Comparison of ENCODE assay signal across 31 mouse cellular contexts in the genomic region with DNA sequence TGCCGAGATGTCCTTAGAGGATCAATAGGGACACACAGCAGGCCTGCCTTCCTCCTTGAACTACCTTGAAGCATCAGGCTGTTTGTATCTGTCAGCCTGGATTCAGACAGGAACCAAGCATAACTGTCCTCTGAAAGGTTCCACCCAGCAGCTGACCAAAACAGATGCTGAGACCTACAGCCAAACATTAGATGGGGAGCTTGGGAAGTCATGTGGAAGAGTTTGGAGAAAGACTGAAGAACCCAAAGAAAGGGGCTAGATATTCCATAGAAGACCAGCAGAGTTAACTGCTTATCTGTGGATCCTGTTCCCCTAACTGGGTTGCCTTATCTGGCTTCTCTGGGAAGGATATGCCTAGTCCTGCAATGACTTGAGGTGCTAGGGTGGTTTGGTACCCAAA.
"Had no signal": no experiment of that assay in that cellular context is flagged by ENCODE, and none has a peak within 500 bp of the region (broad histone marks: within the 10 kb centered on the region; RNA-seq: fewer than 3 reads in every experiment).

No protein-coding gene starts in this region.

- H3K36me3 ChIP-seq: limb, embryonic 10.5 days; limb, embryonic 12.5 days; limb, embryonic 13.5 days; limb, embryonic 15.5 days; liver, embryonic 13.5 days; liver, embryonic 15.5 days; midbrain, embryonic 12.5 days; midbrain, embryonic 13.5 days; midbrain, embryonic 15.5 days; neural tube, embryonic 12.5 days had no signal

- H3K4me2 ChIP-seq: limb, embryonic 12.5 days; limb, embryonic 13.5 days; limb, embryonic 15.5 days; liver, embryonic 11.5 days; liver, embryonic 12.5 days; liver, embryonic 13.5 days; liver, embryonic 15.5 days; lung, embryonic 14.5 days; lung, embryonic 15.5 days; midbrain, embryonic 12.5 days; midbrain, embryonic 13.5 days; midbrain, embryonic 15.5 days; neural tube, embryonic 12.5 days had no signal

- H3K27me3 ChIP-seq: limb, embryonic 12.5 days; limb, embryonic 13.5 days; limb, embryonic 15.5 days; lung, embryonic 15.5 days; midbrain, embryonic 15.5 days; neural tube, embryonic 12.5 days had no signal

- H3K9ac ChIP-seq: limb, embryonic 12.5 days; limb, embryonic 13.5 days; limb, embryonic 15.5 days; liver, embryonic 12.5 days; liver, embryonic 13.5 days; liver, embryonic 14.5 days; liver, embryonic 15.5 days; liver, postnatal 0 days; lung, embryonic 14.5 days; lung, embryonic 15.5 days; midbrain, embryonic 12.5 days; midbrain, embryonic 13.5 days; midbrain, embryonic 15.5 days; neural tube, embryonic 12.5 days had no signal

- DNase-seq: left cerebral cortex, postnatal 4 days; liver; liver, embryonic 13.5 days; liver, postnatal 0 days; lung, adult 18-20 months; lung, adult 2 months; lung, embryonic 14.5 days; lung, postnatal 10 days; lung, postnatal 14 days; lung, postnatal 36 days; lung, postnatal 4 days had no signal

- ATAC-seq: liver, embryonic 12.5 days; liver, postnatal 0 days; lung, postnatal 0 days; midbrain, embryonic 13.5 days; midbrain, embryonic 15.5 days; midbrain, embryonic 16.5 days had no signal

- H3K9me3 ChIP-seq: limb, embryonic 10.5 days; limb, embryonic 12.5 days; limb, embryonic 13.5 days; limb, embryonic 15.5 days; liver, embryonic 12.5 days; liver, embryonic 13.5 days; liver, embryonic 15.5 days; lung, embryonic 15.5 days; midbrain, embryonic 10.5 days; midbrain, embryonic 12.5 days; midbrain, embryonic 13.5 days; midbrain, embryonic 15.5 days; neural tube, embryonic 12.5 days had no signal

- H3K27ac ChIP-seq: left cerebral cortex, adult 2 months; limb, embryonic 10.5 days; limb, embryonic 12.5 days; limb, embryonic 13.5 days; limb, embryonic 15.5 days; liver, embryonic 12.5 days; liver, embryonic 13.5 days; liver, embryonic 14.5 days; liver, embryonic 15.5 days; lung, embryonic 15.5 days; macrophage; midbrain, embryonic 10.5 days; midbrain, embryonic 12.5 days; midbrain, embryonic 13.5 days; midbrain, embryonic 15.5 days; neural tube, embryonic 12.5 days had no signal

- H3K4me3 ChIP-seq: left cerebral cortex, adult 2 months; limb, embryonic 10.5 days; limb, embryonic 12.5 days; limb, embryonic 13.5 days; limb, embryonic 15.5 days; liver, embryonic 12.5 days; liver, embryonic 13.5 days; liver, embryonic 15.5 days; lung, embryonic 15.5 days; megakaryocyte, embryonic 14.5 days; midbrain, embryonic 10.5 days; midbrain, embryonic 12.5 days; midbrain, embryonic 13.5 days; midbrain, embryonic 15.5 days; myocyte; neural tube, embryonic 12.5 days had no signal
